Mouse (Mus musculus) myocyte (in vitro differentiated cells): ENCODE data around the gene Nek7.

Source experiments
- CEBPB ChIP-seq: IDR thresholded peaks from 2 replicates; pipeline ENCODE4 v1.6.1; 2011; ENCODE audit warnings: mild to moderate bottlenecking, moderate library complexity; ENCODE audit not compliant: poor library complexity, insufficient read depth, severe bottlenecking
- E2F4 ChIP-seq: IDR thresholded peaks from one replicate; pipeline ENCODE4 v1.6.1; 2011; ENCODE audit warnings: mild to moderate bottlenecking, control low read depth, moderate library complexity; ENCODE audit not compliant: insufficient read depth
- MAX ChIP-seq: IDR thresholded peaks from one replicate; pipeline ENCODE4 v1.6.1; 2011; ENCODE audit warnings: low read depth, mild to moderate bottlenecking, control low read depth
- MYOD1 ChIP-seq, 3 experiments: IDR thresholded peaks; one replicate each; pipeline ENCODE4 v1.6.1; 2011; ENCODE audit warnings: control low read depth in 2 of 3, low read depth in 2 of 3, mild to moderate bottlenecking in 2 of 3, moderate library complexity in 1 of 3; ENCODE audit not compliant: insufficient read length in 2 of 3, control insufficient read depth in 1 of 3
- MYOG ChIP-seq, 3 experiments: IDR thresholded peaks; one replicate each; pipeline ENCODE4 v1.6.1; 2011; ENCODE audit warnings: control low read depth in 2 of 3, low read depth in 2 of 3, mild to moderate bottlenecking in 2 of 3; ENCODE audit not compliant: insufficient read length in 2 of 3, control insufficient read depth in 1 of 3, insufficient read depth in 1 of 3
- POLR2A ChIP-seq: IDR thresholded peaks from one replicate; pipeline ENCODE4 v1.6.1; 2011; ENCODE audit warnings: low read depth, mild to moderate bottlenecking, control low read depth, moderate library complexity; ENCODE audit not compliant: insufficient read length
- POLR2AphosphoS2 ChIP-seq: IDR thresholded peaks from one replicate; pipeline ENCODE4 v1.6.1; 2011; ENCODE audit warnings: low read depth, control low read depth; ENCODE audit not compliant: insufficient read length
- REST ChIP-seq: IDR thresholded peaks from one replicate; pipeline ENCODE4 v1.6.1; 2011; ENCODE audit warnings: mild to moderate bottlenecking, control low read depth, moderate library complexity; ENCODE audit not compliant: insufficient read depth, insufficient read length
- SRF ChIP-seq: IDR thresholded peaks from one replicate; pipeline ENCODE4 v1.6.1; 2011; ENCODE audit warnings: low read depth; ENCODE audit not compliant: control insufficient read depth, insufficient read length
- TCF12 ChIP-seq: IDR thresholded peaks from one replicate; pipeline ENCODE4 v1.6.1; 2011; ENCODE audit warnings: mild to moderate bottlenecking, control low read depth; ENCODE audit not compliant: poor library complexity, insufficient read depth, severe bottlenecking
- TCF3 ChIP-seq: IDR thresholded peaks from one replicate; pipeline ENCODE4 v1.6.1; 2011; ENCODE audit warnings: low read depth, control low read depth; ENCODE audit not compliant: insufficient read length
- USF1 ChIP-seq: IDR thresholded peaks from one replicate; pipeline ENCODE4 v1.6.1; 2011; ENCODE audit warnings: low read depth, mild to moderate bottlenecking, control low read depth, moderate library complexity

DNA sequence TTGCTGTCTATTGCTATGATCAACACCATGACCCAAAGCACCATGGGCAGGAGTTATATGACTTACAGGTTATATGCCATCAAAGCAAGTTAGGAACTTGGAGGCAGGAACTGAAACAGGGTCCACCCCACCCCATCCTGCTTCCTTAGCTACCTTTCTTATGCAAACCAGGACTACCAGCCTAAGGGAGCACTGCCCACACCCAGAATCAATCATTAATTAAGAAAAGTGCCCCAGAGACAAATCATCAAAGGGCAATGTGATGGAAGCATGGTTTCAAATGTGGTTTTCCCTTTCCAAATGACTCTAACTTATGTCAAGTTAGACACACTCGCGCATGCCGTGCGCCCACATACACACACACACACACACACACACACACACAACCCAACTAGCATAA lies 16.0 kb downstream of the Nek7 start:
- TF ChIP-seq POLR2A (no peak), CEBPB (no peak), MAX (no peak), MYOG (IDR thresholded peaks at IDR 0.05; ENCODE audit: control insufficient read depth in 1 of 3, insufficient read depth in 1 of 3, insufficient read length in 2 of 3, low read depth in 2 of 3) (no peak), E2F4 (no peak), REST (no peak), POLR2AphosphoS2 (no peak), TCF12 (no peak), USF1 (no peak), MYOD1 (IDR thresholded peaks at IDR 0.05; ENCODE audit: control insufficient read depth in 1 of 3, insufficient read length in 2 of 3, low read depth in 2 of 3) (no peak), SRF (no peak), TCF3 (no peak)
